Mouse (Mus musculus) retina, embryonic 14.5 days (tissue): ENCODE data around the gene Ubtd1.

Experiments
- DNase-seq: peaks from one replicate; pipeline ENCODE4 v3.0.0-alpha.2; 2015; ENCODE audit warnings: low spot score

The Ubtd1 gene

DNA sequence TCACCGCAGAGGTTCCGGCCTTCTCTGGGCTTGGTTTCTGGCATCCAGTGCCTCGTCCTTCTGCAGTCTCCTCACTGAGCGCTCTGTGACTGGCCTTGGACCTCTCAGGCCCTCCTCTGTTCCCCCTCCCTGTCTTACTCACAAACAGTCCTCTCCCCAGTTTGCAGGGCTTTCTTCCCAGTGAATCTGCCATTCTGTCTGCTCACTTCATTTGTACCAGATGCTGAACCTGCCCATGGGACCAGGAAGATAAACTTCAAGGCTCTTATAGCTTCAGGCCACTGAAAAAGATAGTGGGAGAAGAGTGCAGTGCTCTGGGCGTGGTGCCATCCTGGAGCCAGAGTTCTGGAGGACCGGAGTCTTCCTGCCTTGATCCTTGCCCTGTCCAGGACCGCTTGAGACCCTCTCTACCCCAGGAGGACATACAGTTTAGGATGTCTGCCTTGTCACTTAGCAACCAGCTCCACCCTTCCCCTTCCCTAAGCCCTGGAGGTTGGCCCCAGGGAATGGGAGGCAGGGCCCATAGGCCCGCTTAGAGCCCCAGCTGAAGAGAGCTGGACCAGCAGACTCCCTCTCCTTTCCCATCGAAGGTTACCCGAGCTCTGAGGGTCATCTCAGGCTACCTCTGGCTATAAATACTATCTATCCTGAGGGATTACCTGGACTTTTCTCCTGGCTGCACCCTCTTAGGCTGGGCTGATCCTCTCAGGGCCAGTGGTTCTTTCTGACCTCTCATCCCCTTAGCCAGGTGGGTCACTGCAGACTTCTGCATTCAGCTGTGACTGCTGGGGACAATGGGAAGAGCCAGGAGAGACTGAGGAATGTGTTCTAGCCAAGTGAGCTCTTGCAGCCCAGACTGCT, 40.3 kb downstream of the Ubtd1 start:
- DNase-seq = no peak

DNA sequence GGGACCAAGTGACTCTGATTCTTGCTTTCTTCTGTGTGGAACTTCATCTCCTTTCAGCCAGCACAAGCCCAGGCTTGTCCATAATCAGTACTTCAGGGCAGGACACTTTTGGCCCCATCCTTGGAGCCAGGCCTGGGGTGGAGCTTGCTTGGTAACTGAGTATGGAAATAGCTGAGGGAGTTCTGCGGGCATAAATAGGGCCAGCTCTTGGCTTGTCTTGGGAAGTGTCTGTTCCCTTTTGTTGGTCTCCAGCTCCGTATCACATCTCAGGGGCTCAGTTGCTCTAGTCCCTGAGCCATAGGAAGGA, 40.9 kb downstream of the Ubtd1 start:
- no peak for DNase-seq

DNA sequence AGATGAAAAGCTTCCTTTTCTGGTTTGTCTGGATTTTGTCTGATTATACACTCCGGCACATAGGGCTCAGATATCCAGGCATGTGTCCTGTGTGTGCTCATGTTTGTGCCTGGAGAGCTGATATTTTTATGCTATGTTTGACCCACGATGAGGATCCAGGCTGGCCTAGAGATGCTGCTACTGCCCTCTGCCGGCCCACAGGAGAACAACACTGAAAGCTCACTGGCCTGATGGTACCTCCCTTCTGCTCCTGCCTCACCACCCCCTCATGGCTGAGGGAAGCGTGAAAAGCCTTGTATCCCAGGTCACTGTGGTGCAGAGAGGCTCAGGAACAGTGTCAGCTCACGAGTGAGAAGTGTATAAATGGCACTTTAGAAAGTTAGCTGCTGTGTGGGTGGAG, 44.6 kb downstream of the Ubtd1 start:
- peak; percentile 91 for DNase-seq

DNA sequence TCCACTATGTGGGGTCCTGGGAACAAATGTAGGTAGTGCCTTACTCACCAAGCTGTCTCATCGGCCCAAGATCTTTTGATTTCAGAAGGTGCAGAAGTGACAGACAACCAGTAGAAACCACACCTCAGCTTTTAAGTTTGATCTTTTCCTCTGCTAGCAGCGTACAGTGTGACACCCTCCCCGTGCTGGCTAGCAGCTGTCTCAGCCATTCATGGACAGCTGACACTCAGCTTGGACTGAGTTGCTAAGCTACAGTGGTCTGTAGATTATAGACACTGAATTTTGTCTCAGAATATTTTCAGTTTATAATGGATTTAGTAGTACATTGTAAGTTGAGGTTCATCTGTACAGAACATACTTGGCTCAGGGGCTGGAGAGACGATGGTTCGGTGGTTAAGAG, 49.5 kb downstream of the Ubtd1 start:
- no peak for DNase-seq

DNA sequence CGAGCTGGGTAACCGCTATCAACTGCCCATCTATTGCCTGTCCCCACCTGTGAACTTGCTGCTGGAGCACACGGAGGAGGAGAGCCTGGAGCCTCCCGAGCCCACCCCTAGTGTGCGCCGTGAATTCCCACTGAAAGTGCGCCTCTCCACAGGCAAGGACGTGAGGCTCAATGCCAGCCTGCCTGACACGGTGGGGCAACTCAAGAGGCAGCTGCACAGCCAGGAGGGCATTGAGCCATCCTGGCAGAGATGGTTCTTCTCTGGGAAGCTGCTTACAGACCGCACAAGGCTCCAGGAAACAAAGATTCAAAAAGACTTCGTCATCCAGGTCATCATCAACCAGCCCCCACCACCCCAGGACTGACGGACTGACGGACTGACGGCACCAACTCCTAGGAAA, 52.0 kb downstream of the Ubtd1 start:
- DNase-seq = no peak

DNA sequence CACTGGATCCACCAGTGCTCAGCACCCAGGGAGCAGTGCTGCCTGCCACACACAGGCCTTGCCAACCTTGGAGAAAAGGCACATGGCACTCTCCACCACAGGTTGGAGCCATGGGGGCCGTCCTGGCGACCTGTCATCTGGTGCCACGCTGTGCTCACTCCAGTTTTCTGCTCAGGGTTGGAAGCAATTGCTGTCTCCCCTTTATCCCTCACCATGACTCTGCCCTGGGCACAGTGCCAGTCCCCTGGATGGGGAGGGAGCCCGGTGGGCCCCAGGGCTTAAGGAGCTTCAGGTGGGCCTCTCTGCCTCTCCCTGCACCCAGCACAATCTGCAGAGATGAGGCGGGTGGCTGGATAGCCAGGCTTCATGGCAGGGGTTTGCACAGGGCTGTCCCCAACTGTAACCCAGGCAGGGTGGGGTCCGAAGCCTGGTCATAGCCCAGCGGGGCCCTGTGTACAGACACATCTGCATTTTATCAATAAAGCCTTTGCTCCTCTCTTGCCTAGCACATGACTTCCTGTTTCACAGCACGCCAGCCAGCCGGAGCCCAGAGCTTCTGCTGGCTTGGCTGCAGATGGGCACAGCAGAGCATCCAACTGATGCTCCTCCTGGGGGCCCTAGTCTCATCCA, 52.7 kb downstream of the Ubtd1 start:
- no peak for DNase-seq

DNA sequence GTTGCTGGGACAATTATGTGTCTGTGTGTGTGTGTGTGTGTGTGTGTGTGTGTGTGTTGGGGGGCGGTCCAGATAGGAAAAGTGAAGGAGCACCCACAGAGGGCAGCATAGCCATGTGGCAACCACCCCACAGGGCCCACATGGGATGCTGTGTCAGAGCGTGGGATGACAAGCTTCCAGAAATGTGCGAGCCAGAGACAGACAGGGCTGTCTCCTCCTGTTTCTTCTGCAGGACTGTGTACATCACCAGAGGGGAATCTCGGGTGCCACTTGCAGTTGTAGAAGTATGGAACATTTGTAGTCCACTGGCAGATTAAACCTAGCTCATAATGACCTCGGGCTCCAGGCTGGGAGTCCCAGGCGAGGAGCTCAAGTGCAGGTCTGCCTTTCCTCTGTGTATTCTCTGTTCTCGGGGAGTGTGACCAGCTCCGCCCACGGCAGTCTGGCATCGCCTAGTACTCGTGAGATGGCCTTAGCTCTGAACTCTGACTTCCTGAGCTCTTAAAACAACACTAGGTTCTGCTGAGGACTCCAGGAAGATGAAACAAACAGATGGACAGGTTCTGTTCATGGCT, 53.4 kb downstream of the Ubtd1 start:
- no peak for DNase-seq

DNA sequence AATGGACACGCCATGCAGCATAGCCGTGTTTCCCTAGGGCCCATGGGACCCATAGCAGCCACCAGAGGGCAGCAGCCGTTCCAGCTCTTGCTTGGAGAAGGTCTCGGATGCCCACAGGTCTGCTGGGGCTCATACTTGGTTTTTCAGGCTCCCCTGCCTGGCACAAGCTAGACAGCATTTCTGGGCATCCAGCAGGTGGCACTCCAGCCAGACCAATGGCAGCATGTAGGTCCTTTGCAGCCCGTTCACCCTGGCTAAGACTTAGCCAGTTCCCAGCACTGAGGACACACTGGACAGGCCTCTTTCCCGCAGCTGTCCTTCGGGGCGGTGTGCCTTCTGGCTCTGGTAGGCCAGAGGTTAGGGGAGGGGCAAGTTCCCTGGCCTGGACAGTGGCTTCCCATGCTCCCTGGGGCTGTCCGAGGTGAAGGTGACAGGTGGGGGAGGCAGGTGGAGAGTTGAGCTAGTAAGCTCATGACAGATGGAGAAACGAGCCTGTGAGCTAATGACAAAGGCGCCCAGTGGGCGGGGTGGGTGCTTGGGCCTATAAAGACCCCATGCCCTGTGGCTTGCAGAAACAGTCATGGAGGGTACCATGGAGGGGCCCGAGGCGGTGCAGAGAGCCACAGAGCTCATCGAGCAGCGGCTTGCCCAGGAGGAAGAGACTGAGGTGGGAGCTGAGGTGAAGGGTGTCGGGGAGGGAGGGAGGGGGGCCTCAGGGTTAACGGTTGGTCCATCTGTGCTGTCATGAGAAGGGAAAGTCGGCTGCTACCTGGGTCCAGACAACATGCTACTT, 54.1 kb downstream of the Ubtd1 start, which contains the start of gene Ankrd2:
Gene Ankrd2, plus strand, starts transcription at position 545 of the 793 bp plus-strand sequence.
- DNase-seq = peak; percentile 90

DNA sequence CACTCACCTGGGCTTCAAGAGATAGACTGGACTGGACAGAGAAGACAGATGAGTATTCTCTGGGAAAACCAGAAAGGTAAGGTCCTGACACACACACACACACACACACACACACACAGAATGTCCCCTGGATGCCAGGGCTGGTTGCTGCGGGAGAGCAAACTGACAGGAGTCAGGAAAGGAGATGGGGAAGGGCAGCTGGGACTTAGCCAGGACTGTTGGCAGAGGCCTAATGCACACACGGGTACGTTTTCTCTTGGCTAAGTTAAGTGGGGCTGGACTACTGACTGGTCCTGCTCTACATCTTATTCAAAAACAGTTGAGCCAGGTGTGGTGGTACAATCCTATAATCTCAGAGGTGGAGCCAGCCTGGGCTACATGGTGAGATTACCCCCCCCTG, 54.8 kb downstream of the Ubtd1 start:
- DNase-seq = no peak

DNA sequence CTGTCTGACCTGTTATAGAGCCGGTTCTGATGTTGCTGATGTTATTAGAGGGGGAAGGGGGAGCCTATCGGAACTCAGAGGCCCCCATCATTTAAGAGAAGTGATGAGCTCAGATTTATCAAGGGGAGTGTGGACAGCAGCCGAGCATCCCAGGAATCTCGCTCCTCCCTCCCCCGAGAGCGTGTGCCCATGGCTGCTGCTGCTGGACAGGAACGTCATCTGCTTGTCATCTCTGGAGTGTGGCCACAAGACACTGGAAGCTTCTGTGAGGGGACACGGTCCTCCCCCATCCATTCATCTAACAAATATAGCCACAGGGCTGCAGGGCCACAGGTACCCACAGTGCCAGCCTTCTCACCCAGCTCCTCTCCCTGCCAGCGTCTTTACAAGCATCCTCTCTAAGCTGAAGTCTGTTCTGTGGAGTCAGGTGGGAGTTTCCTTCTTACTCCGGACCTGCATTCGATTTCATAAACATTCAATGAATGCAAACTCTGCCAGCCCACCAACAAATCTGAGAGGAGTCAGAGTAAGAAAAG, 55.7 kb downstream of the Ubtd1 start:
- DNase-seq = no peak

DNA sequence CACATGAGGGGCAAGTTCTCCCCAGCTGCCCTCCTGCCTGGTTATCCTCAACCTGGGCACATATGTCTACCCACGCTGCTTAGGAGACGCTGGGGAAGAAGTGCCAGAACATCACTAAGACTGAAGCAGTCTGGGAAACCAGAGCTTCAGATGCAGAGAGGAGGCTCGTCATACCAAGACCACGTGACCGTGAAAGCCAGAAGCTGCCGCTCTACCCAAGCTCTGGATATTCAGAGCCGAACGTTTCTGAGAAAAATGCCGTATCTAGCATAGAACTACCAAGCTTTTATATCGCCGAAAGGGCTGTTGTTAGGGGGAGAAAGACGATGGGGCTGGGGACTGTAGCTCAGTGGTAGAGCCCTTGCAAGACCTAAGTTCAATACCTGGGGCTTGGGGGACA, 56.7 kb downstream of the Ubtd1 start:
- no peak for DNase-seq

DNA sequence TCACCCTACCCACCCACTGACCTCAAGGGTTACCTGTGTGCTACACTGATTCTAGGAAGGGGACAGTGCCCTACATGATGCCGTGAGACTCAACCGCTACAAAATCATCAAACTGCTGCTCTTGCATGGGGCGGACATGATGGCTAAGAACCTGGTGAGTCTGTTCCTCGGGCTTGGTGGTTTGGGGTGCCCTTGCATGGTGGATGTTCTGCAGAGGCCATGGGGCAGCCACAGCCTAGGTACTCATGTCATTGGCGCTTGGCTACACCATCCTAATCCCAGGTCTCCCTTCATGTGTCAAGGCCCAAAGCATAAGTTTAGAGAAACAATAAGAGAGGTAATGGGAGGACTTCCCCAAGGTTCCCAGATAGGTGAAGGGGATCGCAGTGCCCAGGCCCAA, 62.4 kb downstream of the Ubtd1 start:
- no peak for DNase-seq

DNA sequence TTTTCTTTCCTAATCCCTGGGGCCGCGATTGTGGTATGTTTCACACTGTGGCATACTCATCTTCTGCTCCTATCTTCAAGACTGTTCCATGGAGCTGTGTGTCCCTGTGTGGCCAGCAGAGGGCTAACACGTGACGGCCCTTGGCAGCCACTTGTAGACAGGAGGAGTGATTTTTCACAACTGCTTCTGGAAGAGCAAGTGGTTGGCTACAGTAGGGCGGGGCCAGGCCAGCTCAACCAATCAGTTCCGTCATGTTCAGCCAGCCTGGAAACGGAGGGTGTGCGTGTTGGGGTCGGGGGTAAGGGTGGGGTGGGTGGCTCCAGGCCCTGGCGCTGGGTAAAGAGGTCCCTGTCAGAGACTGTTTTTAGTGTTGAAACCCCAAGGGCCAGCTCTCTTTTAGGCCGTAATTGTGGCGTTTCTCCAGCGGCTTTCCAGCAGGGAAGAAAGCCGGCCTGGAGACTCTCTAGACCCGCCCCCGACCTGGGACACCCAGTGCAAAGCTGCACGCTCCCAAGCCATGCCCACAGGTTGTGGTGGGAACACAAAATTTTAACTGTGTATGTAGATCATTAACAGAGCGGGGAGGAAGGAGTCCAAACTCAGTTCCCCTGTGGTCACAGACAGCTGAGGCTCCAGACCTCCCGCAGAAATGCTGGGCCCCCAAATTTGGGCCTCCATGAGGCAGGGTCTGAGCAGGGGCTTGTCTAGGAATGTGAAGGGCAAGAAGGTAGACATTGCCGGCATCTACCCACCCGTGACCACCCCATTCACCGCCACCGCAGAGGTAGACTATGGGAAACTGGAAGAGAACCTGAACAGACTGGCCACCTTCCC, 63.9 kb downstream of the Ubtd1 start, which contains the start of gene Hoga1:
Gene Hoga1, plus strand, starts transcription at position 342 of the 834 bp plus-strand sequence.
- DNase-seq = peak; percentile 77

DNA sequence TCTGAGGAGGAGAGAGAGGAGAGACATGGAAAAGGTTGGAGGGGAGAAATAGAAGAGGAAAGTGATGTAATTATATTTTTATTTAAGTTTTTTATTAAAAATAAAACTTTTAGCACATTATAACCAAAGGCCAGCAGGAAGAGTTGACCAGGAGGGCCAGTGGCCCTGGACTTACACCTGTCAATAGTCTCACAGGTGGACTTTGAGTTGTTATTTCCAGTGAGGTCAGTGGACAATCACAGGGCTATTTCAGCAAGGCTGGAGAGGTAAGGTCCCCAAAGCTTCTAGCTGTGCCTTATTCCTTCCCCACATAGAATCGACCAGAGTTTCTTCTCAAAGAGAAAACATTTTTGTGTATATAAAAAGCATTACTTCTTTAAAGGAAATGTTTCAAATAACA, 68.7 kb downstream of the Ubtd1 start:
- DNase-seq = no peak

DNA sequence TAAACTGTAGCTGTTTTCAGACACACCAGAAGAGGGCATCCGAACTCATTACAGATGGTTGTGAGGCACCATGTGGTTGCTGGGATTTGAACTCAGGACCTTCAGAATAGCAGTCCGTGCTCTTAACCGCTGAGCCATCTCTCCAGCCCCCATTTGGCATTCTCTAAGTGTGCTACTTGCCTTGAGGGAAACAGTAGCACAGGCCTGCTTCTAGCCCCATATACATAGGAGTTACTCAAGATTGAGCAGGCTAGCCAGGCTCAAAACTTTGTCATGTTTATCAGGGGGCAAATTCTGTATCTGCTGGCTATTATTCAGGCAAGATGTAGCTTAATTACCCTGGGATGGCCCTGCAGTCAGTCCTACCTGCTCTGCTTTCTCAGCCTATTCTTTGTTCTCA, 69.8 kb downstream of the Ubtd1 start:
- no peak for DNase-seq

DNA sequence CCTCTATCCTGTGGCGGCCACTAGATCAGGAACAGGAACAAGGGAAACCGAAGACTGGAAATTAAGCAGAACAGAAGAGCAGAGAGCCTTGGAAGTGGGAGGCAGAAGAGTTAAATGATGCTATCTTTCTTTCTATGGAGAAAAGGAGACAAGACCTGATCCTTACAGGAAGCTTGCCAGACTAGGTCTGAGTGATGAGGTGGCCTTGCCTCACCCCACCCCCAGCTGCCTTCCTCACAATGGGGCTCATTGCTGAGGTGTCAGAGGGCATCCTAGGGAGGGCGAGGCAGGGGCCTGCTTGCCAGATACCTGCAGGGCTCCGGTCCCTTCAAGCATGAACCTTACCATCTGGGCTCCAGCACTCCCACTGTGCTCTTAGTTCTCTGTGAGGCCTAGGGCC, 70.4 kb downstream of the Ubtd1 start, which contains the start of gene 4933411K16Rik:
Gene 4933411K16Rik, plus strand, starts transcription at position 301 of the 400 bp plus-strand sequence.
- no peak for DNase-seq

DNA sequence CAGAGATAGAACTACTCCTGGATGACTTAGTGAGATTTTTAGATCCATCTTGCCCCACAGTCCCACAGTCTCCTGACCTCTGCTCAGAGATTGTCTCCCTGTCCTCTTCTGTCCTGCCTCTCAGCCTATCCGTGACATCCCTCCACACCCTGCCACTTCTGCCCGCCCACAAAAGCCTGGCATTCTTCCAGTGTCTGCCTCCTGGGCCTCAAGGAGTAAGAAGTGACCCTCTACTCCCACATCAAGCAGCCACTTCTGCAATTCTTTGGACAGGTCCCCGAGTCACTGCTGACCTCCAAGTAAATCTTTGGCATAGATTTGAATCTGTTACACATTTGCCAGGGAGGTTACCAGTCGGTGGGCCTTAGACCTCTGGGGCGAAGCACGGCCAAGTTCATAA, 72.7 kb downstream of the Ubtd1 start:
- DNase-seq = no peak

DNA sequence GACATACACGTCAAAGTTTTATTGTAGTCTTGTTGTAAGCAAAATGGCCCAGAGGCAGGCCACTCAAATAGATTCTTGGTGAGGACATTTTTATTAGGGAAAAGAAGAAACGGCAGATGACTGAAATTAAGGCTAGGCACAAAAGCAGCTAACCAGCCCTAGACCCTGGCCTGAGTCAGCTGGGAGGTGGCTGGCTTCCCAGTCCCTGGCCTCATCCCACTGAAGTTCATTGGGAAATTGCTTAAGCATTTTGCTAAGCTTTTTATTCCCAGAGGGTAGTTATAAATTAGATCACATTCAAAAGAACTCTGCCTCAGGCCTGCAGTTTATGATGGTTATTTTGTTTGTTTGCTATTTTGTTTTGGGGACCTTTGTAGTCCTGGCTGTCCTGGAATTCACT, 74.3 kb downstream of the Ubtd1 start:
- no peak for DNase-seq

DNA sequence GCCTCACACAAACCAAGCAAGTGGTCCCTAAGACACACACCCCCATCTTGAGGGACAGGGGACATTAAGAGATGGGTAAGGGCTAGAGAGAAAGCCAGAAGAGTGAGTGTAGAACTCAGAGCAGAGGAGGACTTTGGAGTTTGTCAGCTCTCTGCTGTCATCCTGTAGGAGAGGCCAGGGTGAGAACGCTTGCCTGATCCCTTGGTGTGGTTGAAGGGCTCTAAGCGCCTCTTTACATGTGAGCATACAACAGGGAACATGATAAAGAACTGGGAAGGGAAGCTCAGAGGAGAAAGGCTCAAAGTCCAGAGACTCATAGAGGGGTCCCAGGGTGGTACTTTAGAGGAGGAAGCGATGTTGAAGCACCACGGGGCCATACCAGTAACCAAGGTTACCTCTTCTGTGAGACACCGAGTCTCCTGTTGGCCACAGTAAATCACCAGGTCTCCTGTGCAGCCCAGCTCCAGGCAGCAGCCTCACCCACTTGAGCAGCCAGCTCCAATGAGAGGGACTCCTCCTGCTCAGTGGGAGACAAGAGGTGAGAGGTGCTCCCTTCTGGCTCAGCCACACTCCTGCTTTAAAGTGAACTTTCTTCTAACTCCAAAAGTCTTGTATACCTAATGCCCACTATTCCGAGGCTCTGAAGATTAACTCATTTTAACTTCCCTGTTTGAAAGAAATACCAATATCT, 75.3 kb downstream of the Ubtd1 start:
- DNase-seq = no peak

DNA sequence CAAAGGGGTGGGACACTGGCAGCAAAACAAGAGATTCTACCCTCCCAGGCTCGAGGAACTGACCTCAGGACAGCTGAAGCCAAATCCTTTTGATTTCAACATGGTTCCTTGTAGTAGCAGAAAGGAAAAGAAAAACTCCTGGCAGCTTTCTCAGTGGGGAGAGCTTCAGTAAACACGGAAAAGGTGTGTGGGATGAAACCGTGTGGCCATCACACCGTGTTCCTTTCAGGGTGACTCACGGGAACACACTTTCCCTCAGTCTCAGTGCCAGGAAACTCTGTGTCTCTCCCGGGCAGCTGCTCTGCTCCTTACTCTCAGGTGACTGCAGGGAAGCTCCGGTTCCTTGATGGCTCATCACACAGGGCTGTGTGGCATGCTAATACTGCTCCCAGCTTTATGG, 76.9 kb downstream of the Ubtd1 start:
- no peak for DNase-seq

DNA sequence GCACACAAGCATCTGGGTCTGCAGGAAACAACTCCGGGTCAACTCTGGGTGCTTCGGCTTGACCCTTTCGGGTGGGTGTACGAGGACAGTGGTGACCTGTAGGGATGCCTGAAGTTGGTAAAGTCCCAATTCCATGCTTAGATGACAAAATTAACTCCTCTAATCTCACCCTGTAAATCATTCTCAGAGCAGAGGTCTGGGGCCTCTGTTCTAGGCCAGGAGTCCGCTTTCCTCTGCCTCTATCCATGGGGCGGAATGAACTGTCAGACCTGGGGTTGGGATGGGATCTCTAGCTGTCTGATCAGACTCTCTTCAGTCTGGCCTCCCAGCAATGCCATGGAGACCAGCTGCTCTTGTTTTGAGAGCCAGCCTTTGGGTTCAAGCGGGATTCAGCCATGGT, 79.9 kb downstream of the Ubtd1 start:
- no peak for DNase-seq
